Mouse (Mus musculus) forebrain, embryonic 15.5 days (tissue): ENCODE results near the gene Hadhb. TPM values are rescaled to one million over a fixed set of nuclear protein-coding genes. Genes with fewer than 3 reads are reported as not detected.
"Not testable (repeated sequence)": the region's sequence is repeated elsewhere in the genome, so short reads cannot be mapped to it uniquely, and the experiment has no call there.

Experiments
- ATAC-seq: fragments of 200-750 bp; cut with Nextera tagmentation; replicated peaks from 2 replicates; pipeline ENCODE4 v1.8.0; 2017; ENCODE audit warnings: mild to moderate bottlenecking, moderate TSS enrichment, moderate library complexity
- H3K27ac ChIP-seq: fragments of 300-500 bp; sonication (generic); replicated peaks from 2 replicates; pipeline ENCODE4 v1.5.1; 2015; ENCODE audit warnings: mild to moderate bottlenecking, inconsistent platforms
- H3K27me3 ChIP-seq: fragments of 300-500 bp; sonication (generic); 2 replicates; pipeline ENCODE4 v1.6.1; 2015; ENCODE audit warnings: inconsistent platforms
- H3K36me3 ChIP-seq: fragments of 300-500 bp; sonication (generic); 2 replicates; pipeline ENCODE4 v1.6.1; 2015; ENCODE audit warnings: mild to moderate bottlenecking, inconsistent platforms
- H3K4me1 ChIP-seq: fragments of 300-500 bp; sonication (generic); 2 replicates; pipeline ENCODE4 v1.6.1; 2015; ENCODE audit warnings: inconsistent platforms
- H3K4me2 ChIP-seq: fragments of 300-500 bp; sonication (generic); replicated peaks from 2 replicates; pipeline ENCODE4 v1.6.1; 2015; ENCODE audit warnings: mild to moderate bottlenecking, inconsistent platforms
- H3K4me3 ChIP-seq: fragments of 300-500 bp; sonication (generic); 2 replicates; pipeline ENCODE4 v1.5.1; 2015; ENCODE audit warnings: mild to moderate bottlenecking, inconsistent platforms
- H3K9ac ChIP-seq: fragments of 300-500 bp; sonication (generic); replicated peaks from 2 replicates; pipeline ENCODE4 v1.6.1; 2015; ENCODE audit warnings: mild to moderate bottlenecking, inconsistent platforms
- H3K9me3 ChIP-seq: fragments of 300-500 bp; sonication (generic); 2 replicates; pipeline ENCODE4 v1.6.1; 2016; ENCODE audit warnings: inconsistent platforms
- WGBS: fragments of 180-500 bp; shearing (Covaris S2); methylation state at CpG from one replicate; pipeline ENCODE4 v1.1.7; 2015; ENCODE audit warnings: mixed read lengths; 5-methylcytosine and 5-hydroxymethylcytosine counted together
- polyA plus RNA-seq: library from polyadenylated mRNA; unstranded; fragments of >200 nt; fragmentation: Nextera tagmentation; extraction: Ambion mirVana; gene quantifications from 2 replicates; pipeline ENCODE4 v1.2.1, GENCODE M21; 2015

Hadhb gene
- polyA plus RNA-seq, 1 experiment from 2014 or later, result 73.6 TPM

- no peaks in the 10 kb centered on the region for H3K36me3 ChIP-seq
- H3K27ac ChIP-seq, result no peak overlapping the region
- no peak overlapping the region for H3K4me3 ChIP-seq
- peak; percentile 64; the same call in 1 of the 2 replicates for ATAC-seq
- WGBS, result 48% methylated on average over 5 of the region's 5 CpGs
- H3K9ac ChIP-seq, result no peak overlapping the region
- H3K4me2 ChIP-seq, result no peak overlapping the region
- H3K9me3 ChIP-seq, result no peaks in the 10 kb centered on the region
- H3K27me3 ChIP-seq, result no peaks in the 10 kb centered on the region
- H3K4me1 ChIP-seq, result no peaks in the 10 kb centered on the region
Measured at GRCm38 (mm10) chr5:30201521-30201920, 46.5 kb downstream of the Hadhb start.

- Histone ChIP-seq H3K9ac (no peak overlapping the region), H3K9me3 (no peaks in the 10 kb centered on the region), H3K4me2 (no peak overlapping the region), H3K36me3 (no peaks in the 10 kb centered on the region), H3K4me3 (no peak overlapping the region), H3K4me1 (no peaks in the 10 kb centered on the region), H3K27me3 (no peaks in the 10 kb centered on the region), H3K27ac (no peak overlapping the region)
- ATAC-seq, result no peak
- WGBS, result 91% methylated on average over 7 of the region's 7 CpGs
Measured at GRCm38 (mm10) chr5:30202221-30202620, 47.2 kb downstream of the Hadhb start.

- H3K9ac ChIP-seq, result no peak overlapping the region
- no peaks in the 10 kb centered on the region for H3K36me3 ChIP-seq
- 88% methylated on average over 10 of the region's 10 CpGs for WGBS
- H3K4me2 ChIP-seq, result no peak overlapping the region
- no peaks in the 10 kb centered on the region for H3K27me3 ChIP-seq
- no peaks in the 10 kb centered on the region for H3K9me3 ChIP-seq
- ATAC-seq, result no peak
- H3K4me1 ChIP-seq, result no peaks in the 10 kb centered on the region
- H3K4me3 ChIP-seq, result no peak overlapping the region
- no peak overlapping the region for H3K27ac ChIP-seq
Measured at GRCm38 (mm10) chr5:30203216-30203885, 48.3 kb downstream of the Hadhb start.

GRCm38 (mm10) chr5:30204441-30204840, 49.4 kb downstream of the Hadhb start:
- H3K4me3 ChIP-seq, result no peak overlapping the region
- no peak overlapping the region for H3K27ac ChIP-seq
- no peak overlapping the region for H3K9ac ChIP-seq
- no peaks in the 10 kb centered on the region for H3K4me1 ChIP-seq
- H3K27me3 ChIP-seq, result no peaks in the 10 kb centered on the region
- H3K36me3 ChIP-seq, result no peaks in the 10 kb centered on the region
- H3K9me3 ChIP-seq, result no peaks in the 10 kb centered on the region
- H3K4me2 ChIP-seq, result no peak overlapping the region
- ATAC-seq, result no peak
- WGBS, result 75% methylated on average over 1 of the region's 1 CpGs

- 75% methylated on average over 3 of the region's 3 CpGs for WGBS
- no peak overlapping the region for H3K4me3 ChIP-seq
- no peak overlapping the region for H3K9ac ChIP-seq
- no peak for ATAC-seq
- no peak overlapping the region for H3K27ac ChIP-seq
- H3K27me3 ChIP-seq, result no peaks in the 10 kb centered on the region
- no peaks in the 10 kb centered on the region for H3K36me3 ChIP-seq
- H3K9me3 ChIP-seq, result no peaks in the 10 kb centered on the region
- no peaks in the 10 kb centered on the region for H3K4me1 ChIP-seq
- H3K4me2 ChIP-seq, result no peak overlapping the region
Measured at GRCm38 (mm10) chr5:30205034-30205433, 50.0 kb downstream of the Hadhb start.

- Histone ChIP-seq H3K9ac (no peak within 1 kb of the TSS), H3K4me3 (no peak within 1 kb of the TSS), H3K4me2 (no peak within 1 kb of the TSS), H3K27me3 (no peaks in the 10 kb centered on the region), H3K9me3 (no peaks in the 10 kb centered on the region), H3K36me3 (no peaks in the 10 kb centered on the region), H3K27ac (no peak within 1 kb of the TSS), H3K4me1 (no peaks in the 10 kb centered on the region)
- no peak for ATAC-seq
- WGBS, result 39% methylated on average over 5 of the region's 5 CpGs
Measured at GRCm38 (mm10) chr5:30205493-30205892, 50.4 kb downstream of the Hadhb start, which contains the start of gene Adgrf3. Adgrf3 (minus strand) TSS chr5:30205722.

GRCm38 (mm10) chr5:30207276-30207675, 52.2 kb downstream of the Hadhb start:
- ATAC-seq, result no peak
- H3K4me2 ChIP-seq, result no peak overlapping the region
- H3K27me3 ChIP-seq, result no peaks in the 10 kb centered on the region
- no peak overlapping the region for H3K27ac ChIP-seq
- H3K36me3 ChIP-seq, result no peaks in the 10 kb centered on the region
- H3K9me3 ChIP-seq, result no peaks in the 10 kb centered on the region
- no peak overlapping the region for H3K9ac ChIP-seq
- no peak overlapping the region for H3K4me3 ChIP-seq
- 70% methylated on average over 6 of the region's 6 CpGs for WGBS
- no peaks in the 10 kb centered on the region for H3K4me1 ChIP-seq

- 93% methylated on average over 5 of the region's 5 CpGs for WGBS
- H3K36me3 ChIP-seq, H3K27ac ChIP-seq, H3K9me3 ChIP-seq, H3K9ac ChIP-seq, ATAC-seq, H3K4me1 ChIP-seq, H3K4me3 ChIP-seq, H3K27me3 ChIP-seq, H3K4me2 ChIP-seq: not testable (repeated sequence)
Measured at GRCm38 (mm10) chr5:30210758-30211157, 55.7 kb downstream of the Hadhb start.

- Histone ChIP-seq H3K4me1 (no peaks in the 10 kb centered on the region), H3K4me3 (no peak overlapping the region), H3K4me2 (no peak overlapping the region), H3K9ac (no peak overlapping the region), H3K9me3 (no peaks in the 10 kb centered on the region), H3K27ac (no peak overlapping the region), H3K27me3 (no peaks in the 10 kb centered on the region), H3K36me3 (no peaks in the 10 kb centered on the region)
- no peak for ATAC-seq
- 12% methylated on average over 4 of the region's 4 CpGs for WGBS
Measured at GRCm38 (mm10) chr5:30214889-30215288, 59.8 kb downstream of the Hadhb start.

- WGBS, result 81% methylated on average over 5 of the region's 5 CpGs
Measured at GRCm38 (mm10) chr5:30215970-30216369, 60.9 kb downstream of the Hadhb start.

GRCm38 (mm10) chr5:30219715-30220114, 64.7 kb downstream of the Hadhb start:
- 88% methylated on average over 2 of the region's 2 CpGs for WGBS
- Histone ChIP-seq H3K27ac (no peak overlapping the region), H3K9me3 (no peaks in the 10 kb centered on the region), H3K27me3 (no peaks in the 10 kb centered on the region), H3K4me1 (no peaks in the 10 kb centered on the region), H3K4me3 (no peak overlapping the region), H3K9ac (no peak overlapping the region), H3K36me3 (0 out of 2 replicates have a peak, but pooled peaks cover 2% of the 10 kb centered on the region), H3K4me2 (no peak overlapping the region)
- ATAC-seq, result no peak

More at GRCm38 (mm10) chr5:30215970-30216369, 60.9 kb downstream of the Hadhb start:
- H3K9ac ChIP-seq, result no peak overlapping the region
- no peak overlapping the region for H3K4me2 ChIP-seq
- H3K27ac ChIP-seq, result no peak overlapping the region
- no peaks in the 10 kb centered on the region for H3K36me3 ChIP-seq
- H3K27me3 ChIP-seq, result no peaks in the 10 kb centered on the region
- no peak for ATAC-seq
- H3K4me3 ChIP-seq, result no peak overlapping the region
- H3K4me1 ChIP-seq, result no peaks in the 10 kb centered on the region
- H3K9me3 ChIP-seq, result no peaks in the 10 kb centered on the region

GRCm38 (mm10) chr5:30220666-30221065, 65.6 kb downstream of the Hadhb start:
- H3K36me3 ChIP-seq, result 0 out of 2 replicates have a peak, but pooled peaks cover 2% of the 10 kb centered on the region
- no peak overlapping the region for H3K9ac ChIP-seq
- H3K27ac ChIP-seq, result no peak overlapping the region
- no peaks in the 10 kb centered on the region for H3K4me1 ChIP-seq
- no peak for ATAC-seq
- WGBS, result 86% methylated on average over 8 of the region's 8 CpGs
- H3K4me2 ChIP-seq, result no peak overlapping the region
- H3K4me3 ChIP-seq, result no peak overlapping the region
- H3K27me3 ChIP-seq, result no peaks in the 10 kb centered on the region
- H3K9me3 ChIP-seq, result no peaks in the 10 kb centered on the region

GRCm38 (mm10) chr5:30222681-30223080, 67.6 kb downstream of the Hadhb start:
- Histone ChIP-seq H3K4me2 (no peak overlapping the region), H3K9me3 (no peaks in the 10 kb centered on the region), H3K36me3 (0 out of 2 replicates have a peak, but pooled peaks cover 2% of the 10 kb centered on the region), H3K4me3 (no peak overlapping the region), H3K9ac (no peak overlapping the region), H3K27ac (no peak overlapping the region), H3K27me3 (no peaks in the 10 kb centered on the region), H3K4me1 (no peaks in the 10 kb centered on the region)
- ATAC-seq, result no peak
- whole genome bisulfite sequencing, result 96% methylated on average over 8 of the region's 8 CpGs
